Mouse (Mus musculus) lung, adult 2 months (tissue): ENCODE data around the gene E130309D02Rik.

Experiments
- CTCF ChIP-seq: fragments of 200-500 bp; IDR thresholded peaks from 2 replicates; pipeline ENCODE4 v1.5.1; 2011; ENCODE audit warnings: mild to moderate bottlenecking, low read length, control low read depth; ENCODE audit not compliant: insufficient read depth
- POLR2A ChIP-seq: fragments of 200-500 bp; IDR thresholded peaks from 2 replicates; pipeline ENCODE4 v1.6.1; 2011; ENCODE audit warnings: low read depth, mild to moderate bottlenecking, control low read depth, low read length, borderline replicate concordance; ENCODE audit errors: extremely low read depth

- no peak for TF ChIP-seq CTCF
- TF ChIP-seq POLR2A: no peak
These were observed 19.9 kb upstream of the E130309D02Rik start for GRCm38 (mm10) chr5:143335089-143335460.
